Mouse (Mus musculus) heart, adult 2 months (tissue): ENCODE results near the gene Spire2.

ENCODE experiments used
- CTCF ChIP-seq: fragments of 200-600 bp; IDR thresholded peaks from 2 replicates; pipeline ENCODE4 v1.8.1; 2022; ENCODE audit warnings: antibody characterized with exemption, mild to moderate bottlenecking, moderate library complexity
- EP300 ChIP-seq: fragments of 200-500 bp; IDR thresholded peaks from 2 replicates; pipeline ENCODE4 v1.6.1; 2011; ENCODE audit warnings: low read depth, low read length, control low read depth; ENCODE audit not compliant: insufficient read depth
- POLR2A ChIP-seq: fragments of 200-500 bp; IDR thresholded peaks from 2 replicates; pipeline ENCODE4 v1.6.1; 2011; ENCODE audit warnings: mild to moderate bottlenecking, low read depth, low read length, control low read depth; ENCODE audit not compliant: insufficient read depth

GRCm38 (mm10) chr8:123340071-123340470, 7.6 kb downstream of the Spire2 start:
- TF ChIP-seq POLR2A (no peak), CTCF (peak; percentile 34; the same call in 1 of the 2 replicates), EP300 (no peak)
